Mouse (Mus musculus): ENCODE data around the gene Bcam.

DNA sequence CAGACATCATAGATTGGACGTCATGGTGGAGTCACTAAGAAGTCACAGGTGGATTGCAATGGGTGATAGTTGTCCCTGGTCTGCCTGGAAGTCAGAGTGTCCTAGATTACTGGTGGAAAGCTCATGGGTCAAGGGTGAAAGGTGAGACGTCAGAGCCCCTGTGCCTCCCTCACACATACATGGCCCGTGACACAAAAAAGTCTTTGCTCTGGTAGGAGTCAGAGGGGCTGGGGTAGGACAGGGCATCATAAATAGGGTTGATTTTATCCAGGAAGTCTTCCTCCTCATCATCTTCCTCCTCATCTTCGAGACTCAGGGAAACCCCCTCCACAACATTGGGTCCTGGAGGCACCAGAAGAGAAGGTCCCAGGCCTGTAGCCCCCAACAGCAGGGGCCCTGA is 53.5 kb downstream of the Bcam start:
- no peak for TF ChIP-seq CTCF (IDR thresholded peaks at IDR 0.05 in 2 of 3, conservative IDR thresholded peaks at IDR 0.05 in 1 of 3; ENCODE audit: control insufficient read depth in 1 of 3, insufficient read depth in 1 of 3, low read depth in 2 of 3, low read length in 3 of 3, poor library complexity in 1 of 3, severe bottlenecking in 1 of 3)
- TF ChIP-seq MYC (IDR thresholded peaks at IDR 0.05; ENCODE audit: low read depth, low read length), result no peak
- no peak for TF ChIP-seq RAD21 (IDR thresholded peaks at IDR 0.05; ENCODE audit: low read depth, low read length)
- TF ChIP-seq POLR2A (IDR thresholded peaks at IDR 0.05; ENCODE audit: control insufficient read depth in 1 of 2, insufficient read depth in 1 of 2, low read depth in 1 of 2, low read length in 2 of 2, poor library complexity in 1 of 2), result no peak
- no peak for TF ChIP-seq MAX (IDR thresholded peaks at IDR 0.05; ENCODE audit: low read length)
- TF ChIP-seq MAFK (IDR thresholded peaks at IDR 0.05; ENCODE audit: borderline replicate concordance, low read depth, low read length), result no peak
- TF ChIP-seq GATA1 (IDR thresholded peaks at IDR 0.05; ENCODE audit: low read depth, low read length), result no peak
- TF ChIP-seq EP300 (IDR thresholded peaks at IDR 0.05; ENCODE audit: low read depth in 1 of 2, low read length in 2 of 2), result no peak
- TF ChIP-seq USF1 (IDR thresholded peaks at IDR 0.05; ENCODE audit: low read depth, low read length), result no peak
